Mouse (Mus musculus): Measurements from ENCODE around the gene Pax8.

Gene Pax8

GRCm38 (mm10) chr2:24475420-24475819 is at the start of gene Pax8:
Pax8 (minus strand) TSS chr2:24475599.
- DNase-seq, result no peak

- DNase-seq, result no peak
These were observed 46.2 kb upstream of the Pax8 start for GRCm38 (mm10) chr2:24521430-24522226.

GRCm38 (mm10) chr2:24520576-24521272 is 45.3 kb upstream of the Pax8 start:
- DNase-seq, result no peak

GRCm38 (mm10) chr2:24516946-24517345 is 41.5 kb upstream of the Pax8 start:
- peak; percentile 31 for DNase-seq

GRCm38 (mm10) chr2:24507359-24507758 is 32.0 kb upstream of the Pax8 start:
- no peak for DNase-seq

GRCm38 (mm10) chr2:24502963-24503471 is 27.6 kb upstream of the Pax8 start:
- DNase-seq, result peak; percentile 1

GRCm38 (mm10) chr2:24500921-24501320 is 25.5 kb upstream of the Pax8 start:
- DNase-seq, result no peak

GRCm38 (mm10) chr2:24490564-24490963 is 15.2 kb upstream of the Pax8 start:
- no peak for DNase-seq

- DNase-seq, result no peak
These were observed 13.3 kb upstream of the Pax8 start for GRCm38 (mm10) chr2:24488660-24489059.

- DNase-seq, result no peak
These were observed 11.8 kb upstream of the Pax8 start for GRCm38 (mm10) chr2:24487056-24487825.

GRCm38 (mm10) chr2:24485398-24485797 is 10.0 kb upstream of the Pax8 start:
- DNase-seq, result no peak

- DNase-seq, result no peak
These were observed 4.5 kb upstream of the Pax8 start for GRCm38 (mm10) chr2:24479906-24480305.

- peak; percentile 4 for DNase-seq
These were observed 3.8 kb upstream of the Pax8 start for GRCm38 (mm10) chr2:24479151-24479550.

GRCm38 (mm10) chr2:24478611-24479010 is 3.2 kb upstream of the Pax8 start:
- DNase-seq, result no peak

- no peak for DNase-seq
These were observed 653 bp downstream of the Pax8 start for GRCm38 (mm10) chr2:24474514-24475378.

GRCm38 (mm10) chr2:24473641-24474511 is 1.5 kb downstream of the Pax8 start:
- no peak for DNase-seq

- DNase-seq, result no peak
These were observed 2.7 kb downstream of the Pax8 start for GRCm38 (mm10) chr2:24472677-24473076.

GRCm38 (mm10) chr2:24472111-24472510 is 3.3 kb downstream of the Pax8 start:
- no peak for DNase-seq

GRCm38 (mm10) chr2:24469102-24469501 is 6.3 kb downstream of the Pax8 start:
- no peak for DNase-seq

- no peak for DNase-seq
These were observed 7.0 kb downstream of the Pax8 start for GRCm38 (mm10) chr2:24468430-24468829.

GRCm38 (mm10) chr2:24467156-24467555 is 8.2 kb downstream of the Pax8 start:
- no peak for DNase-seq
